Mouse (Mus musculus) ES-E14 (cell line): ENCODE data around the gene Tmem45a. TPM values are rescaled to one million over a fixed set of nuclear protein-coding genes. Genes with fewer than 3 reads are reported as not detected.
A peak's percentile ranks its signal among the peaks of the same experiment; 100 is the strongest.
"Not testable (repeated sequence)": the region's sequence is repeated elsewhere in the genome, so short reads cannot be mapped to it uniquely, and the experiment has no call there.

Source experiments
- DNase-seq: peaks from one replicate; pipeline ENCODE4 v3.0.0-alpha.2; 2013; ENCODE audit warnings: low read depth, low spot score
- H3K27ac ChIP-seq: 2 replicates; pipeline ENCODE4 v1.5.1; 2012; ENCODE audit warnings: low read depth, mild to moderate bottlenecking, low read length, moderate library complexity, mixed read lengths; ENCODE audit not compliant: poor library complexity, insufficient read depth, severe bottlenecking
- H3K36me3 ChIP-seq: 2 replicates; pipeline ENCODE4 v1.6.1; 2012; ENCODE audit warnings: mild to moderate bottlenecking, low read length, moderate library complexity, mixed read lengths; ENCODE audit not compliant: control insufficient read depth, poor library complexity, insufficient read depth, severe bottlenecking
- H3K4me1 ChIP-seq, 2 experiments: fragments of 150-350 bp in 1 of 2; sonication (generic) in 1 of 2; 2 replicates each; pipeline ENCODE4 v1.6.1; 2012; ENCODE audit warnings: low read length in 2 of 2, mild to moderate bottlenecking in 1 of 2, mixed read lengths in 1 of 2; ENCODE audit not compliant: control insufficient read depth in 2 of 2, insufficient read depth in 2 of 2, poor library complexity in 1 of 2
- H3K4me3 ChIP-seq, 2 experiments: fragments of 150-350 bp in 1 of 2; sonication (generic) in 1 of 2; 2 replicates each; pipeline ENCODE4 v1.5.1; 2012; ENCODE audit warnings: low read length in 2 of 2, low read depth in 1 of 2, mild to moderate bottlenecking in 1 of 2, mixed read lengths in 1 of 2; ENCODE audit not compliant: insufficient read depth in 1 of 2, poor library complexity in 1 of 2, severe bottlenecking in 1 of 2
- H3K9ac ChIP-seq: 2 replicates; pipeline ENCODE4 v1.6.1; 2012; ENCODE audit warnings: low read depth, mild to moderate bottlenecking, low read length, mixed read lengths; ENCODE audit not compliant: poor library complexity, insufficient read depth, severe bottlenecking
- H3K9me3 ChIP-seq: fragments of 150-350 bp; sonication (generic); 2 replicates; pipeline ENCODE4 v1.6.1; 2012; ENCODE audit warnings: low read depth, mild to moderate bottlenecking, low read length; ENCODE audit not compliant: control insufficient read depth, insufficient read depth
- CHD2 ChIP-seq: IDR thresholded peaks from 2 replicates; pipeline ENCODE4 v1.6.1; 2014; ENCODE audit warnings: mild to moderate bottlenecking, low read depth, low read length, inconsistent platforms
- HCFC1 ChIP-seq: IDR thresholded peaks from 2 replicates; pipeline ENCODE4 v1.6.1; 2012; ENCODE audit warnings: low read length, inconsistent platforms, borderline replicate concordance; ENCODE audit not compliant: insufficient read depth
- MAFK ChIP-seq: IDR thresholded peaks from 2 replicates; pipeline ENCODE4 v1.6.1; 2014; ENCODE audit warnings: mild to moderate bottlenecking, low read depth, low read length, inconsistent platforms; ENCODE audit not compliant: insufficient read depth
- ZC3H11A ChIP-seq: IDR thresholded peaks from 2 replicates; pipeline ENCODE4 v1.6.1; 2012; ENCODE audit warnings: low read depth, mild to moderate bottlenecking, inconsistent platforms, low read length, borderline replicate concordance
- ZNF384 ChIP-seq: IDR thresholded peaks from 2 replicates; pipeline ENCODE4 v1.6.1; 2012; ENCODE audit warnings: low read depth, low read length, inconsistent platforms
- in situ Hi-C, 2 experiments: fragments of 600-800 bp; cut with MboI; formaldehyde crosslinking; loops; one replicate each; pipeline ENCODE4 v1.15.1; 2025; ENCODE audit warnings: low sequenced_read_pairs in 2 of 2, inconsistent platforms in 1 of 2; ENCODE audit not compliant: unreplicated experiment in 2 of 2
- total RNA-seq: library from RNA; depleted of rRNA; stranded (reverse); fragments of 300-350 nt; gene quantifications from 2 replicates; pipeline ENCODE4 v1.2.3, GENCODE M21; 2012

The Tmem45a gene
- total RNA-seq, 1 experiment, result 13.8 TPM

- H3K4me1 ChIP-seq, result peaks cover 0 to 4% of the 10 kb centered on the region in 2 experiments; a peak in 1 of 4 replicates
- no peaks in the 10 kb centered on the region for H3K9me3 ChIP-seq
- no peaks in the 10 kb centered on the region for H3K36me3 ChIP-seq
- H3K9ac ChIP-seq, result no peak overlapping the region
- TF ChIP-seq CHD2 (no peak), ZNF384 (no peak)
- in situ Hi-C loops, result no loop called here
- no peak overlapping the region for H3K4me3 ChIP-seq
- H3K27ac ChIP-seq, result no peak overlapping the region
- DNase-seq, result no peak
These were observed 23.0 kb upstream of the Tmem45a start for GRCm38 (mm10) chr16:56908986-56909385.

DNA sequence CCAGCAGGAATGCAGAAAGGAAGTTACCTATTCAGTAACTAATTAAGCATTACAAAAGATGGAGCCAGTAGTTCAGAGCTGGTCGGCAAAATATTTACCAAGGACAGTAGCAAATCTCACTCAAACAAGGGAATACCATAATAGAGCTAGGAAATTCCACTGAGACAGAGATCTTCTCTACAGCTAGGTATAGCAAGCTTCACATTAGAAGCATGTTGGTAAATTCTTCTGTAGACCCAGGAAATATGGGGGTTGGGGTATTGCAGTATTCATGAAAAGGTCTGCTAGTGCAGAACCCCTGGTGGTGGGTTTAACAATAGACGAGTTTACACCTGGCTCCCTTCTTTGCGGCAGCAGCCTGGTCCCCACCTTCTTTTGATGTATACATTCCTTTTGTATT is 16.2 kb upstream of the Tmem45a start:
- H3K9ac ChIP-seq, H3K4me1 ChIP-seq, H3K9me3 ChIP-seq, H3K36me3 ChIP-seq, in situ Hi-C loops, H3K4me3 ChIP-seq: not testable (repeated sequence)
- 0 out of 2 replicates have a peak, but pooled peaks have one; percentile 5 for TF ChIP-seq CHD2
- peak; percentile 38 for DNase-seq
- H3K27ac ChIP-seq, result peak overlapping the region; percentile 90; the same call in 1 of the 2 replicates

DNA sequence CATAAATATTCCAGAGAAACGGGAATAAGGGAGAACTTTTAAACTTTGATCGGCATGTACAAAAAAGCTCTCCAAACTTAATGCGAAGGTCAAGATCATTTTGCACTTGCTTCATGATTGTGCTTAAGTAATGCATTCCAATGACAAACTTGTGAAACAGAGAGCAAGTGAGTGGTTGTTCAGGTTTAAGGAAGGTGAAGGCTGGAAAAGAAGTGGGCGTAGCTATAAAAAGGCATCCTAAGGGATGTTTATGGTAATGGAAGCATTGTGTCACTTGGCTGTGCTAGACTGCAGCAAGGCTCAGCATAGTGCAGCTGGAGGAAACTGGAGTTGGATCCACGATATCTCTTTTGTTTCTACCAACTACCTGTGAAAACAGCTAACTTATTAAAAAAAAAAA is 5.6 kb upstream of the Tmem45a start:
- Histone ChIP-seq H3K4me3 (no peak overlapping the region), H3K27ac (no peak overlapping the region), H3K4me1 (peaks cover 0 to 2% of the 10 kb centered on the region in 2 experiments; a peak in 1 of 4 replicates), H3K9me3 (no peaks in the 10 kb centered on the region), H3K36me3 (no peaks in the 10 kb centered on the region), H3K9ac (no peak overlapping the region)
- no peak for DNase-seq
- TF ChIP-seq ZNF384, result no peak
- no peak for TF ChIP-seq MAFK
- no peak for TF ChIP-seq HCFC1
- TF ChIP-seq CHD2, result no peak
- no peak for TF ChIP-seq ZC3H11A
- in situ Hi-C loops, result loop anchor here in 1 of 2 experiments (25.0 kb wide), 1 partner anchor 954 kb away; the partner anchor contains the start of gene Cep97

GRCm38 (mm10) chr16:56886616-56887116 is 700 bp upstream of the Tmem45a start:
- no peak for DNase-seq
- peak overlapping the region in 1 of 2 experiments; percentile 92; a peak in 2 of 4 replicates for H3K4me3 ChIP-seq
- in situ Hi-C loops, result loop anchor here in 1 of 2 experiments (25.0 kb wide), 1 partner anchor 949 kb away; the partner anchor contains the start of gene Cep97
- H3K9me3 ChIP-seq, result no peaks in the 10 kb centered on the region
- H3K36me3 ChIP-seq, result no peaks in the 10 kb centered on the region
- H3K4me1 ChIP-seq, result peaks cover 1 to 2% of the 10 kb centered on the region in 2 experiments; a peak in 1 of 4 replicates
- no peak overlapping the region for H3K27ac ChIP-seq
- H3K9ac ChIP-seq, result no peak overlapping the region
- TF ChIP-seq ZNF384 (peak; percentile 79), MAFK (no peak)

GRCm38 (mm10) chr16:56884811-56885210 is 1.2 kb downstream of the Tmem45a start:
- Histone ChIP-seq H3K9ac (no peak overlapping the region), H3K4me3 (no peak overlapping the region), H3K9me3 (no peaks in the 10 kb centered on the region), H3K27ac (no peak overlapping the region), H3K4me1 (peaks cover 2 to 3% of the 10 kb centered on the region in 2 experiments), H3K36me3 (no peaks in the 10 kb centered on the region)
- no peak for DNase-seq
- in situ Hi-C loops, result loop anchor here in 1 of 2 experiments (25.0 kb wide), 1 partner anchor 948 kb away; the partner anchor contains the start of gene Cep97
- no peak for TF ChIP-seq ZC3H11A
- TF ChIP-seq HCFC1, result no peak
- TF ChIP-seq ZNF384, result no peak
- TF ChIP-seq MAFK, result no peak
- TF ChIP-seq CHD2, result no peak
